Mouse (Mus musculus): Measurements from ENCODE around the gene Gpatch1.

GRCm38 (mm10) chr7:35353306-35353705 lies 35.1 kb upstream of the Gpatch1 start:
- TF ChIP-seq POLR2A (IDR thresholded peaks at IDR 0.05; ENCODE audit: control insufficient read depth, low read depth, low read length) (no peak), CTCF (IDR thresholded peaks at IDR 0.05; ENCODE audit: control insufficient read depth, insufficient read depth, insufficient replicate concordance, low read depth, low read length) (no peak)
